Mouse (Mus musculus): ENCODE data around the gene Dlec1. TPM values are rescaled to one million over a fixed set of nuclear protein-coding genes. Genes with fewer than 3 reads are reported as not detected.

The Dlec1 gene
- polyA plus RNA-seq, 1 experiment from 2014 or later: 0.13 TPM

Other genes starting within 250 kb of the Dlec1 start
- 3.3 and 4.2 TPM in 2 replicates for gene Ctdspl, start 176.0 kb upstream of the Dlec1 start, polyA plus RNA-seq (2015; fragmentation: Nextera tagmentation; extraction: Ambion mirVana)
- 5.9 and 8.0 TPM in 2 replicates for gene Vill, start 49.7 kb upstream of the Dlec1 start, polyA plus RNA-seq (2015; fragmentation: Nextera tagmentation; extraction: Ambion mirVana)
- 16.6 and 17.2 TPM in 2 replicates for gene Plcd1, start 9.0 kb upstream of the Dlec1 start, polyA plus RNA-seq (2015; fragmentation: Nextera tagmentation; extraction: Ambion mirVana)
- gene Acaa1b, start 54.6 kb downstream of the Dlec1 start, polyA plus RNA-seq (2015; fragmentation: Nextera tagmentation; extraction: Ambion mirVana): 5.4 and 5.5 TPM in 2 replicates
- gene Gm47289, start 56.7 kb downstream of the Dlec1 start, polyA plus RNA-seq (2015; fragmentation: Nextera tagmentation; extraction: Ambion mirVana): not detected in 2 replicates
- gene Slc22a13, start 106.6 kb downstream of the Dlec1 start, polyA plus RNA-seq (2015; fragmentation: Nextera tagmentation; extraction: Ambion mirVana): 0.08 TPM in 1 of 2 replicates, not detected in the other
- 9.3 and 11.7 TPM in 2 replicates for gene Oxsr1, start 219.9 kb downstream of the Dlec1 start, polyA plus RNA-seq (2015; fragmentation: Nextera tagmentation; extraction: Ambion mirVana)
- 79.2 and 83.3 TPM in 2 replicates for gene Acaa1a, start 237.2 kb downstream of the Dlec1 start, polyA plus RNA-seq (2015; fragmentation: Nextera tagmentation; extraction: Ambion mirVana)
- 34.3 and 34.4 TPM in 2 replicates for gene Myd88, start 238.9 kb downstream of the Dlec1 start, polyA plus RNA-seq (2015; fragmentation: Nextera tagmentation; extraction: Ambion mirVana)